Mouse (Mus musculus) thymus, adult 2 months (tissue): ENCODE data around the gene Ccdc187. TPM values are rescaled to one million over a fixed set of nuclear protein-coding genes. Genes with fewer than 3 reads are reported as not detected.

Experiments
- DNase-seq: peaks from one replicate; pipeline ENCODE4 v3.0.0; 2021
- H3K27ac ChIP-seq: fragments of 200-500 bp; 2 replicates; pipeline ENCODE4 v1.5.1; 2012; ENCODE audit warnings: low read length, control low read depth; ENCODE audit not compliant: control insufficient read depth, insufficient read depth
- H3K27me3 ChIP-seq: fragments of 200-500 bp; 2 replicates; pipeline ENCODE4 v1.6.1; 2012; ENCODE audit warnings: mild to moderate bottlenecking, low read length, moderate library complexity, mixed read lengths; ENCODE audit not compliant: control insufficient read depth, insufficient read depth
- H3K36me3 ChIP-seq: fragments of 200-500 bp; 2 replicates; pipeline ENCODE4 v1.6.1; 2012; ENCODE audit warnings: mild to moderate bottlenecking, low read length, moderate library complexity; ENCODE audit not compliant: control insufficient read depth, insufficient read depth
- H3K4me1 ChIP-seq: fragments of 200-500 bp; replicated peaks from 2 replicates; pipeline ENCODE4 v1.6.1; 2012; ENCODE audit warnings: low read length; ENCODE audit not compliant: control insufficient read depth, insufficient read depth
- H3K4me3 ChIP-seq: fragments of 200-500 bp; 2 replicates; pipeline ENCODE4 v1.5.1; 2012; ENCODE audit warnings: mild to moderate bottlenecking, low read length, control low read depth, moderate library complexity; ENCODE audit not compliant: control insufficient read depth, insufficient read depth
- CTCF ChIP-seq: fragments of 200-500 bp; IDR thresholded peaks from 2 replicates; pipeline ENCODE4 v1.5.1; 2012; ENCODE audit warnings: mild to moderate bottlenecking, control low read depth, low read length, moderate library complexity, borderline replicate concordance; ENCODE audit not compliant: control insufficient read depth, poor library complexity, insufficient read depth; ENCODE audit errors: extremely low read depth
- POLR2A ChIP-seq: fragments of 200-500 bp; IDR thresholded peaks from 2 replicates; pipeline ENCODE4 v1.6.1; 2012; ENCODE audit warnings: mild to moderate bottlenecking, low read length, control low read depth, moderate library complexity; ENCODE audit not compliant: control insufficient read depth, poor library complexity, insufficient read depth; ENCODE audit errors: extremely low read depth
- WGBS: fragments of 180-500 bp; shearing (Covaris S2); methylation state at CpG from one replicate; pipeline ENCODE4 v1.1.7; 2018; 5-methylcytosine and 5-hydroxymethylcytosine counted together
- polyA plus RNA-seq: library from polyadenylated mRNA; depleted of rRNA; stranded (reverse); fragments of >200 nt; gene quantifications from 2 replicates; pipeline ENCODE4 v1.2.3, GENCODE M21; 2012

Ccdc187 gene
- polyA plus RNA-seq, 1 experiment: 0.19 TPM

GRCm38 (mm10) chr2:26317371-26317770 is 23.0 kb upstream of the Ccdc187 start:
- no peaks in the 10 kb centered on the region for H3K27me3 ChIP-seq
- no peaks in the 10 kb centered on the region for H3K36me3 ChIP-seq
- peaks cover 39% of the 10 kb centered on the region for H3K4me1 ChIP-seq
- DNase-seq: no peak
- TF ChIP-seq POLR2A: no peak
- TF ChIP-seq CTCF: no peak
- no peak overlapping the region for H3K27ac ChIP-seq
- no peak overlapping the region for H3K4me3 ChIP-seq
- WGBS: 87% methylated on average over 3 of the region's 3 CpGs

DNA sequence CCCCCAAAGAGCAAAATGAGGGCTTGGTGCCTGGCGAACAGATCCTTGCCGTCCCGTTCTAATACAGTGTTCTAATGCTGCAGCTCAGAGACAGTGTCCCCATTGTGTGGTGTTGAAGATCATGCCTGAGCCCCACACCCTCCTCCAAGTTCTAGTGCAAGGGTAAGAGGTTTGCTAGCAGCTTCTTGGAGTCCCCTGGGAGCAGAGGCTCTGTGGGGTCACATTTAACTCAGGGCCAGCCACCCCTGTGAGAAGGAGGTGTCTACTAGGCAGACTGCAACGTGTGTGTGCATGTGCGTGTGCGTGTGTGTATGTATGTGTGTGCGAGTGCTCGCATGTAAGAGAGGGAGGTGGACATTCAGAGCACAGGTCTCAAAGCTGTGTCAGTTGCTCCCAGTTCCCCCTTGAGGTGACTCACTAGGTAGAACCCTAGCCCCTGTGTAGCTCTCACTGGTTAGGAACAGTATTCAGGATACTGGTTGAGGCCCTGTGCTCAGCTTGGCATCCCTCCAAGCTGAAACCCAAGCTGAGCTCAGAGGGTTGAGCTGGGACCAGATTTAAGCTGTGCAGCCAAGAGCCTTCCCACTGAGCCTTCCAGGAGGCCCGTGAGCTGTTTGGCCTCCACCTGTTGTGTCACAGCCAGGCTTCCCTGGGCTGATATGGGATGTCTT is 22.4 kb upstream of the Ccdc187 start:
- peaks cover 44% of the 10 kb centered on the region for H3K4me1 ChIP-seq
- no peak for TF ChIP-seq POLR2A
- TF ChIP-seq CTCF: no peak
- no peak overlapping the region for H3K4me3 ChIP-seq
- H3K36me3 ChIP-seq: no peaks in the 10 kb centered on the region
- H3K27me3 ChIP-seq: no peaks in the 10 kb centered on the region
- H3K27ac ChIP-seq: no peak overlapping the region
- no peak for DNase-seq
- 56% methylated on average over 9 of the region's 9 CpGs for WGBS

- peak; percentile 51 for DNase-seq
- 11% methylated on average over 11 of the region's 11 CpGs for WGBS
Observed at GRCm38 (mm10) chr2:26315925-26316311, 21.6 kb upstream of the Ccdc187 start.

DNA sequence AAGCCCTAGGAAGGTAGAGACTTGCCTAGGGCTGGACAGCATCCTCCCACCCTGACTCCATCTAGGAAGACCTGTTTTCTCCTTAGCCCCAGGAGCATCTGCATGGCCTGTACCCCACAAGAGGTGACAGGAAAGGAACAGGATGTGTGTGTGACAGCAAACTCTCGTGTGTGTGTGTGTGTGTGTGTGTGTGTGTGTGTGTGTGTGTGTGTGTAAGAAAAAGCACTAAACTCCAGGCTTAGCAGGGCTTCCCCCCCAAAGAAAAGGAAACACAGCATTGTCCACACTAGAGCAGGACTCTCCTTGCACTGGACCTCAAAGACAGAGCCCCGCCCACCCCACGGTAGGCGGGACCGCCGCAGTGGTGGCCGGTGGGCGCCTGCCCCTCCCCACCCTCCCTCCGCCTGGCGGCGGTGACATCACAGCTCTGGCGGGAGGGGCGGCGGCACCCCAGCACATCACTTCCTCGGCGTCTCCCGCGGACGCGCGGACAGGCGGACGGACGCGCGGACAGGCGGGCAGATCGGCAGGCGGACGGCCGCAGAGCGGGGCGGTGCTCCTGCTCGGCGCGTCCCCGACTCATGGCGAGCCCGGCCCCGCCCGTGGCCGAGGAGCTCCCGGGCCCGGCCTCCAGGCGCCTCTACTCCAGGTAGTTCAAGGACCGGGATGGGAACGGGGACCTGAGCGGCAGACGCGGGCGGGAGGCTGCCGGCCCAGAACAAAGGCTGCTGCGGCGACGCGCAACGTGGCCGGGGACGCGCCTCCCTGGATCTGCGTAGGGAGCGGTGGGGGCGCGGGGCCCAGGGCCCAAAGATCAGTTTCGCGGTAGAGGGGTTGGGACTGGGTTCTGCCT is 20.9 kb upstream of the Ccdc187 start, which contains the start of gene Gpsm1:
Gene Gpsm1, plus strand, starts transcription at position 444 of the 853 bp plus-strand sequence.
- Histone ChIP-seq H3K4me1 (peaks cover 42% of the 10 kb centered on the region), H3K27ac (no peak within 1 kb of the TSS), H3K4me3 (peak within 1 kb of the TSS; percentile 84), H3K36me3 (no peaks in the 10 kb centered on the region), H3K27me3 (no peaks in the 10 kb centered on the region)
- under 1% methylated on average over 60 of the region's 66 CpGs for WGBS
- peak; percentile 70 for DNase-seq
- no peak for TF ChIP-seq CTCF
- TF ChIP-seq POLR2A: peak; percentile 30; the same call in 1 of the 2 replicates

More at GRCm38 (mm10) chr2:26315925-26316311, 21.6 kb upstream of the Ccdc187 start:
- no peak for TF ChIP-seq POLR2A
- TF ChIP-seq CTCF: no peak
- H3K27ac ChIP-seq: no peak overlapping the region
- peak overlapping the region; percentile 84 for H3K4me3 ChIP-seq
- H3K36me3 ChIP-seq: no peaks in the 10 kb centered on the region
- no peaks in the 10 kb centered on the region for H3K27me3 ChIP-seq
- peaks cover 47% of the 10 kb centered on the region for H3K4me1 ChIP-seq

GRCm38 (mm10) chr2:26314281-26315071 is 20.1 kb upstream of the Ccdc187 start:
- TF ChIP-seq CTCF (no peak), POLR2A (no peak)
- H3K27ac ChIP-seq: no peak overlapping the region
- no peaks in the 10 kb centered on the region for H3K27me3 ChIP-seq
- peak overlapping the region; percentile 84; the same call in 1 of the 2 replicates for H3K4me3 ChIP-seq
- WGBS: 84% methylated on average over 13 of the region's 13 CpGs
- H3K4me1 ChIP-seq: peaks cover 36% of the 10 kb centered on the region
- no peaks in the 10 kb centered on the region for H3K36me3 ChIP-seq
- no peak for DNase-seq

DNA sequence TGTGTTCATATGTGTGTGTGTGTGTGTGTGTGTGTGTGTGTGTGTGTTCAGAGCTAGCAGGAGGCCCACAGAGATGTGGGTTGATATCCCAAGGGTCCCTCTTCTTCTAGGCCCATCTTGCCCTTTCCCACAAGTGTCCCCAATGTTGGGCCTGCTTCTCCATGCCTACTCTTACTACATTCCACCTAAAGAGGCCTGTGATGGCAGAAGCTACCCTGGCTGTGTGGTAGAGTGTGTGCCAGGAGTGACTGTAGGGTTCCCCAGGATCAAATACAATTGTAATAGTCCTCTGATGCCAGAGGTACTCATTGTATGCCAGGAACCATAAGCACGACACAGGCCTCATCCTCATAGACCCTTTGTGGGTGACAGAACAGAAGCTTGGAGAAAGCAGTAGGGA is 19.0 kb upstream of the Ccdc187 start:
- H3K27ac ChIP-seq: no peak overlapping the region
- 92% methylated on average over 1 of the region's 1 CpGs for WGBS
- H3K36me3 ChIP-seq: no peaks in the 10 kb centered on the region
- DNase-seq: no peak
- TF ChIP-seq POLR2A (no peak), CTCF (no peak)
- no peaks in the 10 kb centered on the region for H3K27me3 ChIP-seq
- no peak overlapping the region for H3K4me3 ChIP-seq
- peaks cover 36% of the 10 kb centered on the region for H3K4me1 ChIP-seq
